ENCODE assay signal across 21 mouse cellular contexts in genomic region chr6:83821856-83822255, GRCm38 (mm10). TPM values are rescaled to one million over a fixed set of nuclear protein-coding genes. Genes with fewer than 3 reads are reported as not detected.
"Had no signal": no experiment of that assay in that cellular context is flagged by ENCODE, and none has a peak within 500 bp of the region (broad histone marks: within the 10 kb centered on the region; RNA-seq: fewer than 3 reads in every experiment).

No protein-coding gene starts in this region.

- H3K4me1 ChIP-seq: limb, embryonic 15.5 days; liver, embryonic 12.5 days had no signal

- H3K4me2 ChIP-seq: limb, embryonic 15.5 days; liver, embryonic 12.5 days; lung, embryonic 15.5 days; midbrain, embryonic 12.5 days; neural tube, embryonic 13.5 days had no signal

- ATAC-seq: liver, embryonic 12.5 days had no signal

- H3K27me3 ChIP-seq: limb, embryonic 15.5 days; liver, embryonic 12.5 days; lung, embryonic 15.5 days; midbrain, embryonic 12.5 days; neural tube, embryonic 13.5 days had no signal

- H3K36me3 ChIP-seq: limb, embryonic 15.5 days had no signal

- H3K9me3 ChIP-seq: limb, embryonic 15.5 days; liver, embryonic 12.5 days; lung, embryonic 15.5 days; midbrain, embryonic 12.5 days had no signal

- DNase-seq: kidney, postnatal 36 days; layer of hippocampus, adult 9-11 months; layer of hippocampus, postnatal 36 days; lung, postnatal 14 days; retina, postnatal 1 day; right cerebral cortex, postnatal 4 days; spleen, adult 18-20 months; thymus, adult 18-20 months; thymus, postnatal 14 days had no signal

- H3K27ac ChIP-seq: kidney, postnatal 0 days; limb, embryonic 15.5 days; liver, embryonic 12.5 days; lung, embryonic 15.5 days; midbrain, embryonic 12.5 days; neural tube, embryonic 13.5 days had no signal

- H3K4me3 ChIP-seq: limb, embryonic 15.5 days; liver, embryonic 12.5 days; lung, embryonic 15.5 days; midbrain, embryonic 12.5 days; neural tube, embryonic 13.5 days had no signal

- H3K9ac ChIP-seq: limb, embryonic 15.5 days; liver, embryonic 12.5 days; lung, embryonic 15.5 days; midbrain, embryonic 12.5 days; neural tube, embryonic 13.5 days had no signal

RNA-seq across cellular contexts. Expression of gene Ankrd53, which starts 59.4 kb away (rescaled TPM):
- total RNA-seq: layer of hippocampus, adult 18-20 months; layer of hippocampus, postnatal 36 days; left cerebral cortex, adult 8-10 months; left cerebral cortex, postnatal 25 days; megakaryocyte-erythroid progenitor cell, adult 5-6 weeks had no signal
- polyA plus RNA-seq: liver, embryonic 12.5 days; liver, embryonic 16.5 days; lung, embryonic 15.5 days; midbrain, embryonic 12.5 days; neural tube, embryonic 13.5 days; stomach, embryonic 14.5 days had no signal
